12 mouse cellular contexts compared by ENCODE assay signal in genomic region chr9:45039499-45039898, GRCm38 (mm10). TPM values are rescaled to one million over a fixed set of nuclear protein-coding genes. Genes with fewer than 3 reads are reported as not detected.
DNase-seq lines count a peak whose midpoint lies in the region; ATAC-seq lines count a peak whose summit lies in the region.
"Had no signal": no experiment of that assay in that cellular context is flagged by ENCODE, and none has a peak within 500 bp of the region (broad histone marks: within the 10 kb centered on the region; RNA-seq: fewer than 3 reads in every experiment).

Mpzl2 (plus strand) TSS chr9:45039799.

- no peak for ATAC-seq in forebrain, embryonic 11.5 days (replicated peaks; ENCODE audit: low FRiP score)
- no peak for ATAC-seq in lung, embryonic 15.5 days (ENCODE audit: borderline replicate concordance, extremely low read depth, low FRiP score, low TSS enrichment)
- no peak for ATAC-seq in hindbrain, embryonic 16.5 days
- no peak for ATAC-seq in liver, embryonic 16.5 days (ENCODE audit: low read depth)

- H3K27ac ChIP-seq in forebrain, embryonic 10.5 days = no peak within 1 kb of the TSS
- H3K27ac ChIP-seq in forebrain, embryonic 11.5 days (ENCODE audit: low read depth, low read length) = no peak within 1 kb of the TSS
- H3K27ac ChIP-seq in lung, embryonic 15.5 days = peak within 1 kb of the TSS; percentile 36; the same call in 1 of the 2 replicates
- no peak within 1 kb of the TSS for H3K27ac ChIP-seq in hindbrain, embryonic 16.5 days (ENCODE audit: low read depth, low read length)
- peak within 1 kb of the TSS; percentile 76 for H3K27ac ChIP-seq in liver, embryonic 16.5 days (ENCODE audit: low read length)
- H3K27ac ChIP-seq: layer of hippocampus, adult 2 months had no signal

- H3K27me3 ChIP-seq in forebrain, embryonic 10.5 days (ENCODE audit: poor library complexity, severe bottlenecking) = peaks cover 66% of the 10 kb centered on the region
- H3K27me3 ChIP-seq in forebrain, embryonic 11.5 days (ENCODE audit: control insufficient read depth, insufficient read depth, low read length) = peaks cover 37% of the 10 kb centered on the region
- peaks cover 55% of the 10 kb centered on the region for H3K27me3 ChIP-seq in lung, embryonic 15.5 days
- peaks cover 41% of the 10 kb centered on the region for H3K27me3 ChIP-seq in hindbrain, embryonic 16.5 days (replicated peaks; ENCODE audit: control insufficient read depth, insufficient read depth, low read length)
- peaks cover 27% of the 10 kb centered on the region for H3K27me3 ChIP-seq in liver, embryonic 16.5 days (ENCODE audit: control insufficient read depth, insufficient read depth, low read depth, low read length)

- no peak within 1 kb of the TSS for H3K9ac ChIP-seq in forebrain, embryonic 11.5 days (ENCODE audit: low read length)
- no peak within 1 kb of the TSS for H3K9ac ChIP-seq in lung, embryonic 15.5 days
- H3K9ac ChIP-seq in hindbrain, embryonic 16.5 days (ENCODE audit: low read depth, low read length) = no peak within 1 kb of the TSS
- peak within 1 kb of the TSS; percentile 8; the same call in 1 of the 2 replicates for H3K9ac ChIP-seq in liver, embryonic 16.5 days (ENCODE audit: low read depth, low read length)

- peaks cover 31% of the 10 kb centered on the region for H3K4me1 ChIP-seq in forebrain, embryonic 10.5 days
- no peaks in the 10 kb centered on the region for H3K4me1 ChIP-seq in forebrain, embryonic 11.5 days (replicated peaks; ENCODE audit: control insufficient read depth, insufficient read depth, low read length)
- H3K4me1 ChIP-seq in lung, embryonic 15.5 days = peaks cover 13% of the 10 kb centered on the region; the same call in 1 of the 2 replicates
- no peaks in the 10 kb centered on the region for H3K4me1 ChIP-seq in hindbrain, embryonic 16.5 days (ENCODE audit: control insufficient read depth, insufficient read depth, low read depth, low read length)
- H3K4me1 ChIP-seq in liver, embryonic 16.5 days (ENCODE audit: control insufficient read depth, low read depth, low read length) = no peaks in the 10 kb centered on the region

- peak within 1 kb of the TSS; percentile 6; the same call in 1 of the 2 replicates for H3K4me3 ChIP-seq in forebrain, embryonic 10.5 days
- no peak within 1 kb of the TSS for H3K4me3 ChIP-seq in forebrain, embryonic 11.5 days (ENCODE audit: low read depth, low read length)
- peak within 1 kb of the TSS; percentile 3; the same call in 1 of the 2 replicates for H3K4me3 ChIP-seq in lung, embryonic 15.5 days
- no peak within 1 kb of the TSS for H3K4me3 ChIP-seq in hindbrain, embryonic 16.5 days (ENCODE audit: low read length)
- H3K4me3 ChIP-seq in liver, embryonic 16.5 days (ENCODE audit: low read depth, low read length) = peak within 1 kb of the TSS; percentile 25
- H3K4me3 ChIP-seq: layer of hippocampus, adult 2 months had no signal

- DNase-seq in forebrain, embryonic 10.5 days (ENCODE audit: extremely low spot score, low spot score) = no peak
- DNase-seq in forebrain, embryonic 11.5 days (ENCODE audit: low spot score) = no peak
- no peak for DNase-seq in lung, postnatal 36 days
- no peak for DNase-seq in cerebellum, postnatal 4 days (ENCODE audit: low spot score in 2 of 2)
- no peak for DNase-seq in gastrocnemius, postnatal 10 days
- DNase-seq: cerebellum, adult 9-11 months; right cerebral cortex, postnatal 25 days had no signal

- H3K4me2 ChIP-seq in forebrain, embryonic 11.5 days (ENCODE audit: low read depth, low read length, severe bottlenecking) = no peak within 1 kb of the TSS
- H3K4me2 ChIP-seq in lung, embryonic 15.5 days = peak within 1 kb of the TSS; percentile 41
- peak within 1 kb of the TSS; percentile 37 for H3K4me2 ChIP-seq in hindbrain, embryonic 16.5 days (ENCODE audit: low read length)
- H3K4me2 ChIP-seq in liver, embryonic 16.5 days (ENCODE audit: low read depth, low read length) = peak within 1 kb of the TSS; percentile 43

- no peaks in the 10 kb centered on the region for H3K36me3 ChIP-seq in forebrain, embryonic 10.5 days (replicated peaks)
- H3K36me3 ChIP-seq in forebrain, embryonic 11.5 days (ENCODE audit: control insufficient read depth, insufficient read depth, low read length) = no peaks in the 10 kb centered on the region
- H3K36me3 ChIP-seq in lung, embryonic 15.5 days = no peaks in the 10 kb centered on the region
- H3K36me3 ChIP-seq in hindbrain, embryonic 16.5 days (ENCODE audit: control insufficient read depth, insufficient read depth, low read length) = no peaks in the 10 kb centered on the region
- no peaks in the 10 kb centered on the region for H3K36me3 ChIP-seq in liver, embryonic 16.5 days (ENCODE audit: control insufficient read depth, insufficient read depth)

- 70% methylated on average over 5 of the region's 5 CpGs for WGBS in forebrain, embryonic 10.5 days
- 72% methylated on average over 5 of the region's 5 CpGs for WGBS in forebrain, embryonic 11.5 days
- WGBS in lung, embryonic 15.5 days = 48% methylated on average over 5 of the region's 5 CpGs
- 62% methylated on average over 5 of the region's 5 CpGs for WGBS in hindbrain, embryonic 16.5 days
- WGBS in liver, embryonic 16.5 days (ENCODE audit: insufficient replicate concordance) = 41% methylated on average over 5 of the region's 5 CpGs

- no peaks in the 10 kb centered on the region for H3K9me3 ChIP-seq in forebrain, embryonic 10.5 days
- H3K9me3 ChIP-seq in forebrain, embryonic 11.5 days (ENCODE audit: control insufficient read depth, low read length) = no peaks in the 10 kb centered on the region
- H3K9me3 ChIP-seq in lung, embryonic 15.5 days = no peaks in the 10 kb centered on the region
- H3K9me3 ChIP-seq in hindbrain, embryonic 16.5 days (ENCODE audit: control insufficient read depth, low read length) = no peaks in the 10 kb centered on the region
- H3K9me3 ChIP-seq in liver, embryonic 16.5 days (replicated peaks; ENCODE audit: control insufficient read depth, low read length) = no peaks in the 10 kb centered on the region

RNA-seq across cellular contexts. Expression of gene Mpzl2, which starts in this region (rescaled TPM):
- 3.2 and 3.5 TPM in 2 replicates for polyA plus RNA-seq in forebrain, embryonic 10.5 days (2016; fragmentation: Nextera tagmentation; extraction: Ambion mirVana)
- 1.8 and 2.5 TPM in 2 replicates for polyA plus RNA-seq in forebrain, embryonic 11.5 days (2014; fragmentation: Nextera tagmentation; extraction: Ambion mirVana)
- polyA plus RNA-seq in lung, embryonic 15.5 days (2015; fragmentation: Nextera tagmentation; extraction: Ambion mirVana) = 15.8 and 16.3 TPM in 2 replicates
- polyA plus RNA-seq in hindbrain, embryonic 16.5 days (2015; fragmentation: Nextera tagmentation; extraction: Ambion mirVana) = 2.5 and 3.0 TPM in 2 replicates
- polyA plus RNA-seq in liver, embryonic 16.5 days (2015; fragmentation: Nextera tagmentation; extraction: Ambion mirVana) = 10.6 and 12.5 TPM in 2 replicates
- under 1 TPM; 0.23 to 0.25 TPM for total RNA-seq in gastrocnemius, postnatal 10 days (2021)
- polyA plus RNA-seq: C2C12 had no signal

Comparison
In these comparisons a context has a peak if more than half of its experiments do, and no peak if none do; other contexts are left out.
1. H3K4me3 ChIP-seq: peak in forebrain, embryonic 10.5 days (single experiment), lung, embryonic 15.5 days (single experiment) and liver, embryonic 16.5 days (single experiment); none in forebrain, embryonic 11.5 days (single experiment) and hindbrain, embryonic 16.5 days (single experiment).
2. H3K27ac ChIP-seq: peak in lung, embryonic 15.5 days (single experiment) and liver, embryonic 16.5 days (single experiment); none in forebrain, embryonic 10.5 days (single experiment), forebrain, embryonic 11.5 days (single experiment) and hindbrain, embryonic 16.5 days (single experiment).